Mouse (Mus musculus) kidney, postnatal 4 days (tissue): ENCODE measurements around the gene Tnik.

Source experiments
- DNase-seq, 2 experiments: peaks; one replicate each; pipeline ENCODE4 v3.0.0; 2021; ENCODE audit warnings: mixed read lengths in 2 of 2

Gene Tnik

DNA sequence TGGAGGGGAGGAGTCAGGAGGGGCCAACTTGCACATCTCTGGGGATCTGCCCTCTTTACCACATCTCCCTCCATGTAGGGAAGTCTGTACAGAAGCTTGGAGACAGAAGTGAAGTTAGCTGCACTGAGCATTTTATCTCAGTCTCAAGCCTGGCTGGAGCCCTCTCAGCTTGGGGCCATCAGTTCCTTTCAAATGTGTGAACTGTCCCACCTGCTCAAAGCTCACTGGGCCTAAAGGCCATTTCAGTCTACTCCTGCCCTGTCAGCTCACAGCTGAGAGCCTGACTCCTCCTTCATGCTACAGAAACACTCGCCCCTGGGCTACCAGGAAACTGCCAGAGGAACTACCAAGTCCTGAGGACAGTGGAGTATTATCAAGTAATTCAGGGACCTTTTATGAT, 288.7 kb downstream of the Tnik start:
- DNase-seq = no peak

DNA sequence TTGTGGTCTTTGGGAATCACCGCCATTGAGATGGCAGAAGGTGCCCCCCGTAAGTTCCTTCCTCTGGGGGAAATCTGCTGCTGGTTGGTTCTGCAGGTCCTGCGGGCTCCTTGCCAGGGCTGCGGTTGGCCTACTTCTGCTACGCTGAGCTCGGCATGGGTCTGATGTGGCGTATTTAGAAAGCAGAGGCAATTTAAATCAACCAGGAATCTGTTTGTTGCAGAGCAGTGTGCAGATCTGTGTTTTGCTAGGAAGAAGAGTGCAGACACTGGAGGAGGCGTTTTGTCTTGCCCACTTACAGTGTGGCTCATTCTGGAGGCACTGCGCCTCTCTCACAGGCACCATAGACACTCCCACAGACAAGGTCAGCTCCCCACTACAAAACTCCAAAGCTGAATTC, 291.9 kb downstream of the Tnik start:
- no peak for DNase-seq

GRCm38 (mm10) chr3:28555795-28556570, 293.0 kb downstream of the Tnik start:
- no peak for DNase-seq

DNA sequence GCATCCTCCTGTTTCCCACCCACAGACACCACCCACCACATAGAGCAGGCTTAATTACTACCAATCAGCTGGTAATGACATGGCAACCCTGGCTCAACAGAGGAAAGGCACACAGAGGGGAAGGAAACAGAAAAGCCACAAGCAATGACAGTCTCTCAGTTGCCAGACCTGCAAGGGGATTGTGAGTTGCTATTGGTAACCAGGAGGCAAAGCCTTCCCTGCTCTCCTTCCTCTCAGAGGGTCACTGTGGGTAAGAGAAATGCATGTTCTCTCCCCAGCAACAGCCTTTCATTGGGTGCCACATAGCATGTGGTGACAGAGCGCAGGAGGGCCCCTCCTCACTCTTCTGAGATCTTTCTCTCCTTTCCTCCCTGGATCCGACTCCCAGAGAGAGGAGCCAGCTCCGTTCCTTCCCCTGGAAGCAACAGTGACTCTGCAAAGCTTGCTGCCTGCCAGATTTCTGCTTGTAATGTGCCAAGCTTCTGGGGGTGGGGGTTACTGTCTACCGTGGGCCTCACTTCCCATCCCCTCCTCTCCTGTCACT, 295.4 kb downstream of the Tnik start:
- DNase-seq = no peak

DNA sequence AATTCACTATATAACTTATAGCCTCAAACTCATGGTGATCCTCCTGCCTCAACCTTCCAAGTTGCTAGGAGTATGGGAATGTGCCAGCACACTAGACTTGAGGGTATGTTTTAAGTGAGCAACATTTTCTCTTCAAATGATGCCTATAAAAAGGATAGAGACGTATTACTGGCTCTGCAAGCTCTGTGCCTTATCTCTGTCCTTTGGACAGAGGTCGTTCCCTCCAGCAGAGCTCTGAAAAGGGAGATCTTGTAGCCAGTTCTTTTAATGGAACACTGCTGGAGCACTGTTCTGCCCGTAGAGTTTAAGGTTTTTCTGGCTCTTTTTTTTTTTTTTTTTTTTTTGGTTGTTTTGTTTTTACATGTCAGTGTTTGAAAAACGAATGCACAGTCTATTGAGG, 298.4 kb downstream of the Tnik start:
- no peak for DNase-seq

GRCm38 (mm10) chr3:28562612-28563332, 299.8 kb downstream of the Tnik start:
- peak; percentile 41 to 53 for DNase-seq

GRCm38 (mm10) chr3:28564370-28565357, 301.6 kb downstream of the Tnik start:
- DNase-seq = peak; percentile 24 to 26

GRCm38 (mm10) chr3:28577301-28577700, 314.3 kb downstream of the Tnik start:
- peak; percentile 62 to 71 for DNase-seq

DNA sequence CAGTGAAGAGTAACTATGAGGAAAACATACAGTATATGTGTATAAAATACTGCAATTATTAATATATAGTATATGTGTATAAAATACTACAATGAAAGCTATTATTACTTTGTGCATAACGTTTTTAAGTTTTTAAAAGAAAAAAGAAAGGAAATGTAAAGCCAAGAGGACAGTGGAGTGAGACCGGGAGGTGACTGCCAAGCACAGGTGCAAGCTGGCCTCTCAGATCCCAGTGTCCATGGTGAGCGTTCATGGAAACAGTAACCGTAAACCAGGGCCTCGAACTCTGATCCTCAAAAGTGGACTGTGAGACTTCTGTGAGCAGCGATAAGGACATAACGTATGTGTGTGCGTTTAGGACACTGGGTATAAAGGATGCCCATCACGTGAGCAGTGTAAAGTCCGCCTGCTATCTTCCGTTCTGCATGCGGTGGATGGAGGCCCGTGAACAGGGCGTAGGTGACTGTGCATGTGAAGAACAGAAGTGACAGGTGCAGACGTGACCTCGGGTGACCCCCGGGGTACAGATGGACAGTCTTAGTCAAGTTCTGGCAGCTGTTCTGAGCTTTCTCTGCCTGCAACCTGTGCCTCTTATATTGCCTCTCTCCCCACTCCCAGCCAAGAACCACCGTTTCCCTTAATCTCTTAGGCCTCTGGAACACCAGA, 316.1 kb downstream of the Tnik start:
- DNase-seq = no peak

GRCm38 (mm10) chr3:28585750-28586465, 322.9 kb downstream of the Tnik start:
- DNase-seq = no peak

GRCm38 (mm10) chr3:28587808-28588207, 324.8 kb downstream of the Tnik start:
- no peak for DNase-seq

DNA sequence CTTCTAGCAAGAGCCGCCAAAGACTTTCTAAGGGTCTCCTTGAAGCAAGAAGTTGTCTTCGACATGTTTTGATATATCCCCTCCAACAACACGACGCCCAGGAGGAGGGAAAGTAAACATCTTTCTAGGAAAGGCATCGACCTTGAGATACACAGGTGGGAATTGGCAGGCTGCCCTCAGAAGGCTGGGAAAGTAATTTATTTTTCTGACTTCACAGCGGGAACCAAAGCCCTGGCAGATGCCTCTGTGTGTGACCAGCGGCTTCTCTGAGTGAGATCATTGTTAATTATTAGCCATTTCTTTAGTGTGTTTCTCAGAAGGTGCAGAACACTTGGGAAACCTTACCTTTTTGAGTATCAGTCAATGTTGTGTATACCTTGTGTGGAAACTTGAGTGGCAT, 328.3 kb downstream of the Tnik start:
- peak; percentile 64 to 76 for DNase-seq

- DNase-seq = no peak
Observed at GRCm38 (mm10) chr3:28593922-28594321, 330.9 kb downstream of the Tnik start.

- DNase-seq = no peak
Observed at GRCm38 (mm10) chr3:28599476-28599875, 336.5 kb downstream of the Tnik start.

DNA sequence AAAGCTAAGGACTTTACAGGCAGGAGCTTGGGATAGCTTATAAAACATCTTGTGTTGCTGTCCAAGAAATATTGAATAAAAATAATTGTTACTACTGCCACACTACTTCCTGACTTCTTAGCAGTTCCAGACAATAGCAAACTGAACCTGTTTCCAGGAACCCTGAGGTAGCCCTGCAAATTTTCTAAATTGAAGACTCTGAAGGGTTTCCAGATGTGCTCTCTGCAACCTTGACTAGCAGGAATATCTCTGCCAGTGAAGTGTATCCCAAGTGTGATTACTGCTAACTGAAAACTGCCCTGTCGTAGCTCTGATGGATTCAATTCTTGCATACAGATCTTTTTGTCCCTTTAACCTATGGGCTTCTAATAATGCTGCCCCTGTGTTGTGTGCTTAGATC, 343.7 kb downstream of the Tnik start:
- no peak for DNase-seq

- DNase-seq = no peak
Observed at GRCm38 (mm10) chr3:28612330-28612729, 349.3 kb downstream of the Tnik start.

- DNase-seq = no peak
Observed at GRCm38 (mm10) chr3:28616386-28616785, 353.4 kb downstream of the Tnik start.

- no peak for DNase-seq
Observed at GRCm38 (mm10) chr3:28617008-28617627, 354.1 kb downstream of the Tnik start.

DNA sequence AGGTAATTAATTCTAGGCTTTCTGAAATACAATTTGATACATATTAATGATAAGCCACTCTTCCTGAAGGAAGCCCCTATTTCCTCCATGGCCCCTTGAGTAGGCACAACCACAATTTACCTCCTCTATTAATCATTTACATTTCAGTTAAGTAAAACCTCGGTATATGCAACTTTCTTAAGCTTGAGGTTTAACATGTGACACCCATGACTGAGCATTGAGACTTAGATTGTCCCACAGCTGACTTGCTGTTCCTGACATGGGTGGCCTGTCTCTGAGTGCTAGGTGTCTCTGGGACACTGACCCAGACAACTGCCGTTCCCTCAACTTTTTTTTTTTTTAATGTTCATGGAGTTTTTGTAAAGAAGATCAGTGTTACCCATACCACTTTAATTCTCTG, 358.8 kb downstream of the Tnik start:
- no peak for DNase-seq

- no peak for DNase-seq
Observed at GRCm38 (mm10) chr3:28626816-28627215, 363.8 kb downstream of the Tnik start.

- DNase-seq = no peak
Observed at GRCm38 (mm10) chr3:28636778-28637177, 373.8 kb downstream of the Tnik start.
